Mouse (Mus musculus) heart, adult 2 months (tissue): ENCODE results near the gene Hmga1. TPM values are rescaled to one million over a fixed set of nuclear protein-coding genes. Genes with fewer than 3 reads are reported as not detected.

Experiments
- DNase-seq, 2 experiments: peaks; one replicate each; pipeline ENCODE4 v3.0.0; 2021
- H3K27ac ChIP-seq: fragments of 200-600 bp; 2 replicates; pipeline ENCODE4 v1.8.1; 2022
- H3K27me3 ChIP-seq: fragments of 200-500 bp; 2 replicates; pipeline ENCODE4 v1.6.1; 2012; ENCODE audit warnings: mild to moderate bottlenecking, low read length, inconsistent platforms, mixed read lengths; ENCODE audit not compliant: control insufficient read depth, insufficient read depth
- H3K36me3 ChIP-seq: fragments of 200-500 bp; 2 replicates; pipeline ENCODE4 v1.6.1; 2012; ENCODE audit warnings: low read length, inconsistent platforms; ENCODE audit not compliant: control insufficient read depth, insufficient read depth
- H3K4me1 ChIP-seq: fragments of 200-500 bp; 2 replicates; pipeline ENCODE4 v1.6.1; 2011; ENCODE audit warnings: low read length; ENCODE audit not compliant: control insufficient read depth, insufficient read depth
- H3K4me3 ChIP-seq: fragments of 200-600 bp; 2 replicates; pipeline ENCODE4 v1.8.1; 2022
- H3K79me2 ChIP-seq: fragments of 200-500 bp; replicated peaks from 2 replicates; pipeline ENCODE4 v1.6.1; 2012; ENCODE audit warnings: mild to moderate bottlenecking, inconsistent platforms, low read length, moderate library complexity, mixed read lengths; ENCODE audit not compliant: control insufficient read depth, insufficient read depth
- H3K9ac ChIP-seq: fragments of 200-500 bp; 2 replicates; pipeline ENCODE4 v1.6.1; 2012; ENCODE audit warnings: low read depth, mild to moderate bottlenecking, control low read depth, inconsistent platforms, low read length, mixed read lengths
- CTCF ChIP-seq: fragments of 200-600 bp; IDR thresholded peaks from 2 replicates; pipeline ENCODE4 v1.8.1; 2022; ENCODE audit warnings: antibody characterized with exemption, mild to moderate bottlenecking, moderate library complexity
- EP300 ChIP-seq: fragments of 200-500 bp; IDR thresholded peaks from 2 replicates; pipeline ENCODE4 v1.6.1; 2011; ENCODE audit warnings: low read depth, low read length, control low read depth; ENCODE audit not compliant: insufficient read depth
- POLR2A ChIP-seq: fragments of 200-500 bp; IDR thresholded peaks from 2 replicates; pipeline ENCODE4 v1.6.1; 2011; ENCODE audit warnings: mild to moderate bottlenecking, low read depth, low read length, control low read depth; ENCODE audit not compliant: insufficient read depth
- WGBS: fragments of 180-500 bp; shearing (Covaris S2); methylation state at CpG from one replicate; pipeline ENCODE4 v1.1.7; 2018; 5-methylcytosine and 5-hydroxymethylcytosine counted together
- intact Hi-C: fragments of 180-260 bp; cut with DNase I; formaldehyde crosslinking; loops from one replicate; pipeline ENCODE4 v1.15.1; 2025
- polyA plus RNA-seq: library from polyadenylated mRNA; depleted of rRNA; stranded (reverse); fragments of >200 nt; gene quantifications from 2 replicates; pipeline ENCODE4 v1.2.3, GENCODE M21; 2012; rRNA removed
- total RNA-seq, 2 experiments: library from RNA; stranded (reverse); gene quantifications; 2 replicates each; pipeline ENCODE4 v1.2.3; 2021

Gene Hmga1
- total and polyA plus RNA-seq, 3 experiments = 47.5 to 73.8 (median 48.2) TPM

DNA sequence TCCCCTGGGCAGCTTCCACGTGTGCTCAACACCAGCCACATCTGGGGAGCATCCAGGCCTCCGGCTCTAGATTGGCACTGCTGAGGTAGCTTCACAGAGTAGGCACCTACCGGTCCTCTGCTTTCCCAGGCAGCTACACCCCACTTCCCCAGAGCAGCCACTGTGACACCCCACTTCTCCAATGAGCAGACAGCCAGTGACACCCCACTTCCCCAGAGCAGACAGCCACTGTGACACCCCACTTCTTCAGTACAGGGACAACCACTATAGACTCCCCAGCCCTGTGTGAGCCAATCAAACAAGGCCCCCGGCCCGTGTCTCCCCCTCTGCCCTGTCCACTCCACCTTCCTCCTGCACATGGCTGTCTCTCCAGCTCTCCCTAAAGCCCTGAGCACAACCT is 55.7 kb downstream of the Hmga1 start:
- Histone ChIP-seq H3K9ac (no peak overlapping the region), H3K27ac (no peak overlapping the region), H3K4me1 (peaks cover 20% of the 10 kb centered on the region)

DNA sequence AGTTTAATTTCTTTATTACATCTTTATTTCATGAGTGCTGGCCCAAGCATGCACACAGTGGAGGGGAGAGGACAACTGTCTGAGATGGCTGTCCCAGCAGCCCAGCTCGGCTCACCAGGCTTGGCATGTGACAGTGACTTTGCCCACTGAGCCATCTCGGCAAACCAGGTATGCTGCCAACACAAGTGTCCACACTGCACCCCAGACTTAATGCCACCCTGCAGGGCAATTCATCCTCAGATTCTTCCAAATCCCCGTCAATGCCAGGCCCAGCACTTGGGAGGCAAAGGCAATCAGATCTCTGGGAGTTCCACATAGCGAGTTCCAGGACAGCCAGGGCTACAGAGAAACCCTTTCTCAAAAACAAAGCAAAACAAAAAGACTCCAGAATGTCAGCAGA is 56.7 kb downstream of the Hmga1 start:
- intact Hi-C loops = no loop called here
- Histone ChIP-seq H3K4me1 (peaks cover 22% of the 10 kb centered on the region), H3K36me3 (no peaks in the 10 kb centered on the region), H3K9ac (no peak overlapping the region), H3K79me2 (peaks cover 18% of the 10 kb centered on the region), H3K27ac (no peak overlapping the region), H3K4me3 (no peak overlapping the region), H3K27me3 (no peaks in the 10 kb centered on the region)
- TF ChIP-seq EP300 = no peak
- no peak for TF ChIP-seq CTCF
- WGBS = 71% methylated on average over 4 of the region's 4 CpGs
- DNase-seq = no peak

More for the DNA sequence above, 55.7 kb downstream of the Hmga1 start:
- Histone ChIP-seq H3K4me3 (no peak overlapping the region), H3K79me2 (peaks cover 15% of the 10 kb centered on the region), H3K36me3 (no peaks in the 10 kb centered on the region), H3K27me3 (no peaks in the 10 kb centered on the region)
- 60% methylated on average over 5 of the region's 5 CpGs for WGBS
- no peak for DNase-seq
- intact Hi-C loops = no loop called here
- TF ChIP-seq EP300 (no peak), CTCF (no peak), POLR2A (no peak)

Other genes starting within 250 kb of the Hmga1 start
- gene Grm4, start 35.1 kb upstream of the Hmga1 start, total RNA-seq = under 1 TPM; 0.13 to 0.16 TPM
- 0.47 and 0.53 TPM in 2 replicates for gene Grm4, start 35.1 kb upstream of the Hmga1 start, polyA plus RNA-seq
- 1 to 10 TPM; 9.1 TPM for gene AI413582, start 9.3 kb downstream of the Hmga1 start, total RNA-seq
- gene AI413582, start 9.3 kb downstream of the Hmga1 start, polyA plus RNA-seq = 14.1 and 22.4 TPM in 2 replicates
- 100 to 1,000 TPM; 330 to 346 TPM for gene Nudt3, start 67.0 kb downstream of the Hmga1 start, total RNA-seq
- gene Nudt3, start 67.0 kb downstream of the Hmga1 start, polyA plus RNA-seq = 143 and 189 TPM in 2 replicates
- not detected for gene RPS10-NUDT3, start 78.7 kb downstream of the Hmga1 start, total RNA-seq
- not detected in 2 replicates for gene RPS10-NUDT3, start 78.7 kb downstream of the Hmga1 start, polyA plus RNA-seq
- gene Rps10, start 80.2 kb downstream of the Hmga1 start, total RNA-seq = 100 to 1,000 TPM; 529 to 604 TPM
- 448 and 482 TPM in 2 replicates for gene Rps10, start 80.2 kb downstream of the Hmga1 start, polyA plus RNA-seq
- gene Pacsin1, start 99.0 kb downstream of the Hmga1 start, total RNA-seq = under 1 TPM; 0.44 to 0.45 TPM
- 0.29 and 0.61 TPM in 2 replicates for gene Pacsin1, start 99.0 kb downstream of the Hmga1 start, polyA plus RNA-seq
- not detected for gene Spdef, start 172.5 kb downstream of the Hmga1 start, total RNA-seq
- 0.09 and 0.21 TPM in 2 replicates for gene Spdef, start 172.5 kb downstream of the Hmga1 start, polyA plus RNA-seq